Mouse (Mus musculus): ENCODE measurements around the gene Esrrb.

Esrrb gene

GRCm38 (mm10) chr12:86565996-86566395 is 205.1 kb downstream of the Esrrb start:
- DNase-seq (ENCODE audit: low read depth, low spot score) = no peak

Measured in retina, adult 2 months (tissue).